Mouse (Mus musculus) limb, embryonic 14.5 days (tissue): Measurements from ENCODE around the gene Olfr676. TPM values are rescaled to one million over a fixed set of nuclear protein-coding genes. Genes with fewer than 3 reads are reported as not detected.
"Not testable (repeated sequence)": the region's sequence is repeated elsewhere in the genome, so short reads cannot be mapped to it uniquely, and the experiment has no call there.

Experiments
- ATAC-seq: fragments of 200-750 bp; cut with Nextera tagmentation; 2 replicates; pipeline ENCODE4 v1.8.0; 2017; ENCODE audit warnings: low read depth, moderate number of reproducible peaks, moderate TSS enrichment; ENCODE audit not compliant: low FRiP score
- DNase-seq: peaks from one replicate; pipeline ENCODE4 v3.0.0-alpha.2; 2015; ENCODE audit warnings: low spot score
- H3K27ac ChIP-seq: fragments of 300-500 bp; sonication (generic); replicated peaks from 2 replicates; pipeline ENCODE4 v1.5.1; 2014; ENCODE audit warnings: low read depth, mild to moderate bottlenecking, low read length, moderate library complexity, mixed read lengths
- H3K27me3 ChIP-seq: fragments of 300-500 bp; sonication (generic); 2 replicates; pipeline ENCODE4 v1.6.1; 2014; ENCODE audit warnings: low read length, mixed read lengths; ENCODE audit not compliant: control insufficient read depth, insufficient read depth
- H3K36me3 ChIP-seq: fragments of 300-500 bp; sonication (generic); 2 replicates; pipeline ENCODE4 v1.6.1; 2014; ENCODE audit warnings: mild to moderate bottlenecking, low read length, moderate library complexity, mixed read lengths; ENCODE audit not compliant: control insufficient read depth, insufficient read depth
- H3K4me1 ChIP-seq: fragments of 300-500 bp; sonication (generic); 2 replicates; pipeline ENCODE4 v1.6.1; 2014; ENCODE audit warnings: antibody characterized with exemption, low read length, mixed read lengths; ENCODE audit not compliant: control insufficient read depth, insufficient read depth
- H3K4me2 ChIP-seq: fragments of 300-500 bp; sonication (generic); replicated peaks from 2 replicates; pipeline ENCODE4 v1.6.1; 2014; ENCODE audit warnings: low read depth, mild to moderate bottlenecking, low read length, moderate library complexity; ENCODE audit not compliant: severe bottlenecking
- H3K4me3 ChIP-seq: fragments of 300-500 bp; sonication (generic); replicated peaks from 2 replicates; pipeline ENCODE4 v1.5.1; 2014; ENCODE audit warnings: low read length
- H3K9ac ChIP-seq: fragments of 300-500 bp; sonication (generic); 2 replicates; pipeline ENCODE4 v1.6.1; 2014; ENCODE audit warnings: mild to moderate bottlenecking, low read depth, low read length, moderate library complexity; ENCODE audit not compliant: severe bottlenecking
- H3K9me3 ChIP-seq: fragments of 300-500 bp; sonication (generic); 2 replicates; pipeline ENCODE4 v1.6.1; 2016; ENCODE audit warnings: low read length; ENCODE audit not compliant: control insufficient read depth
- POLR2A ChIP-seq: fragments of 200-500 bp; IDR thresholded peaks from 2 replicates; pipeline ENCODE4 v1.8.0; 2012; ENCODE audit warnings: inconsistent platforms, mild to moderate bottlenecking, moderate library complexity, borderline replicate concordance; ENCODE audit not compliant: insufficient read depth, insufficient read length; ENCODE audit errors: extremely low read depth
- WGBS: fragments of 180-500 bp; shearing (Covaris S2); extraction: QIAGEN DNeasy Blood & Tissue Kit; methylation state at CpG from one replicate; pipeline ENCODE4 v1.1.7; 2014; 5-methylcytosine and 5-hydroxymethylcytosine counted together
- polyA plus RNA-seq, 2 experiments: library from polyadenylated mRNA; depleted of rRNA in 1 of 2; stranded (reverse) in 1 of 2; unstranded in 1 of 2; fragments of >200 nt; fragmentation: Nextera tagmentation in 1 of 2; extraction: Ambion mirVana in 1 of 2; gene quantifications; 2 replicates each; pipeline versions ENCODE4 v1.2.1 to v1.2.3; 2012 to 2014

The Olfr676 gene
- polyA plus RNA-seq (2012; rRNA removed) = not detected in 2 replicates
- polyA plus RNA-seq (2014; fragmentation: Nextera tagmentation; extraction: Ambion mirVana) = not detected in 2 replicates

DNA sequence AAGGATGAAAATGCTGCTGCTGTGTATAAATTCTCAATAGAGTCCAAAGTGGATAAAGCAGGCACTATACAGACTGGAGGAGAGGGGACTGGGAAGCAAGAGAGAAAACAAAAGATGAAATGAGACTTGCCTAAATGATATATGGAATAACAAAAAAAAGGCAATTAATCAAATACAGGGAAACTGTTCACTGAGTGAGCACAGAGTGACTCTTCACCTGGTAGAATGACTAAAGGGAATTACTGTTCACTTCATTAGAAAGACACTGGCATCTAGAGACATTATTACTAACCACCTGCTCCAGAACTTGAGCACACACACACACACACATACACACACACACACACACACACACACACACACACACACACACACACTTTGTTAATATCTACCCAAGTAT lies at the start of gene Olfr676:
Gene Olfr676, plus strand, starts transcription at position 301 of the 400 bp plus-strand sequence.
- no peak for ATAC-seq

DNA sequence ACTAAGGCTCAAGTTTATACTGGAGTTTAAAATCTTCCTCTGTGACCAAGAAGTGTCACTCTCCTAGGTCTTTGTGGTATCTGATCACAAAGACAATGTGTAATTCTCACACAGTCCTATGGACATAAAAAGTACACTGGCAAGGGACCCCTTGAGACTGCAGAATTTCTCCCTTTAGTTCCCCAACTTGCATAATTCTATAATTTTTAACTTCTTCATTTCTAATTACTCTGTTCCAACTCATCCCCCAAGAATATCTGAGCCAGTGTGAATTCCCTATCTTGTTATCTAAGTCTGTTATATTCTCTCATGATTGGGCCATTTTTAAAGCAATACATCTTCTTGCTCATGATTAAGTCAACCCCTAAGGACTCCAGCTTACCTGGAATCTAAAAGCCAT lies 30.6 kb upstream of the Olfr676 start, which contains the start of gene Olfr672:
Gene Olfr672, minus strand, starts transcription at position 101 of the 400 bp plus-strand sequence.
- H3K27me3 ChIP-seq = no peaks in the 10 kb centered on the region
- no peak for ATAC-seq
- H3K9me3 ChIP-seq = no peaks in the 10 kb centered on the region
- no peaks in the 10 kb centered on the region for H3K4me1 ChIP-seq
- DNase-seq = no peak
- no peak within 1 kb of the TSS for H3K9ac ChIP-seq
- H3K4me3 ChIP-seq = no peak within 1 kb of the TSS
- TF ChIP-seq POLR2A = no peak
- no peak within 1 kb of the TSS for H3K4me2 ChIP-seq
- no peak within 1 kb of the TSS for H3K27ac ChIP-seq
- H3K36me3 ChIP-seq = no peaks in the 10 kb centered on the region

More for the DNA sequence above, at the start of gene Olfr676:
- Histone ChIP-seq H3K27ac (no peak within 1 kb of the TSS), H3K4me1 (no peaks in the 10 kb centered on the region), H3K9ac (no peak within 1 kb of the TSS), H3K36me3 (no peaks in the 10 kb centered on the region), H3K4me3 (no peak within 1 kb of the TSS), H3K4me2 (no peak within 1 kb of the TSS), H3K9me3 (no peaks in the 10 kb centered on the region), H3K27me3 (no peaks in the 10 kb centered on the region)
- DNase-seq = no peak
- TF ChIP-seq POLR2A = no peak

DNA sequence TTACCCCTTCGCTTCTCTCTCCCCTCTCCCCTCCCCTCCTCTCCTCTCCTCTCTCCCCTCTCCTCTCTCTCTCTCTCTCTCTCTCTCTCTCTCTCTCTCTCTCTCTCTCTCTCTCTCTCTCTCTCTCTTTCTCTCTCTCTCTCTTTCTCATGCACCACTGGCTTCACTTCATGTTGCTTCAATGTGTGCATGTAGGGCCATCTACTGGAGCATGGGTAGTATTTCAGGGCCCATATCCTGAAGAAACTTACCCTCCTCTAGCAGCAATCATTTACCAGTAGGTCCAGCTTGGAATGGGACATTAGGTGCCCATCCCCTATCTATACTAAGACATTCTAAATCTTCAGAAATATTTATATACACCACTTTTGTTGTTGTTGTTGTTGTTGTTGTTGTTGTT lies 10.0 kb upstream of the Olfr676 start:
- H3K27me3 ChIP-seq = no peaks in the 10 kb centered on the region
- no peaks in the 10 kb centered on the region for H3K4me1 ChIP-seq
- DNase-seq (no peak), ATAC-seq (no peak)
- whole genome bisulfite sequencing = 86% methylated on average over 1 of the region's 1 CpGs
- H3K27ac ChIP-seq = no peak overlapping the region
- H3K36me3 ChIP-seq = no peaks in the 10 kb centered on the region
- no peak overlapping the region for H3K4me3 ChIP-seq
- no peak overlapping the region for H3K9ac ChIP-seq
- no peak overlapping the region for H3K4me2 ChIP-seq
- no peaks in the 10 kb centered on the region for H3K9me3 ChIP-seq
- TF ChIP-seq POLR2A = no peak

DNA sequence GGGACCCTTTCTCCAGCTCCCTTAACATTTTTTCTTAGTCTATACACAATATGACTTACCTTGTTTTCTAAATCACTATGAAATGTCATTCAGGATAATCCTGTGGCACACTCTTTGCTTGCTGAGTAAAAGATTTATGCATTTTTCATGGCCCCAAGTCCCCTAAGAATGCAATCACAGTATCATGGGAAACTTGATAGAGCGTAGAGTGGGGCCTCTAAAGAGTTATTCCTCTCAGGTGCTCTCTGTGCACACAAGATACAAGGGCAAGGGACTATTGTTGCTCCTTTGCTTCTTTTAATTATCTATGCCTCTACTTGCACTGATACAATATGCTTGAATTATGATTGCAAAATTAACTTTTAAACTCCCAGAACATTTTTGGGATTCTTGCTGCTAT lies 4.1 kb upstream of the Olfr676 start, which contains the start of gene Olfr675:
Gene Olfr675, minus strand, starts transcription at position 101 of the 400 bp plus-strand sequence.
- H3K4me2 ChIP-seq = no peak within 1 kb of the TSS
- 68% methylated on average over 1 of the region's 1 CpGs for WGBS
- H3K9ac ChIP-seq = no peak within 1 kb of the TSS
- H3K27me3 ChIP-seq = no peaks in the 10 kb centered on the region
- no peak within 1 kb of the TSS for H3K4me3 ChIP-seq
- no peak within 1 kb of the TSS for H3K27ac ChIP-seq
- no peak for DNase-seq
- no peaks in the 10 kb centered on the region for H3K9me3 ChIP-seq
- no peaks in the 10 kb centered on the region for H3K36me3 ChIP-seq
- no peak for ATAC-seq
- no peak for TF ChIP-seq POLR2A
- H3K4me1 ChIP-seq = no peaks in the 10 kb centered on the region

DNA sequence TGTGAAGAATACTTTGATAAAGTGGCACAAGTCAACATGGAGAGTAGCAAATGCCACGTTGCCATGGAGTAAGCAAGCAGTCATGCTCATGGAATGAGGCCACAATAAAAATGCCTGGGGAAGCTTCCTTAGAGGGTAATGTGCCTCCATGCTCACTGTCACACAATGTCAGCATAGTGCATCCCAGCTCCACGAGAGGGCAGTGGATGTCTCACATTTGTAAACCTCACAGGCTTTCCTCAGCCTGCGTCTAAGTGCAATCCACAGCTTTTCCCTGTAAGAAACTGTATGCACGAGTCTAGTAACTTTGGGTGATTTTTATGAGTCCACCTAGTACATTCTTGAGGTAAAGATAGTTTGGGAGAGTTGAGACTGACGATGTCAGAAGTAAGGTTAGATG lies 1.3 kb downstream of the Olfr676 start:
- not testable (repeated sequence) for H3K4me2 ChIP-seq, H3K27ac ChIP-seq, DNase-seq, H3K4me3 ChIP-seq, H3K9ac ChIP-seq, H3K9me3 ChIP-seq, H3K4me1 ChIP-seq, H3K36me3 ChIP-seq, H3K27me3 ChIP-seq, ATAC-seq
- 51% methylated on average over 5 of the region's 5 CpGs for WGBS

DNA sequence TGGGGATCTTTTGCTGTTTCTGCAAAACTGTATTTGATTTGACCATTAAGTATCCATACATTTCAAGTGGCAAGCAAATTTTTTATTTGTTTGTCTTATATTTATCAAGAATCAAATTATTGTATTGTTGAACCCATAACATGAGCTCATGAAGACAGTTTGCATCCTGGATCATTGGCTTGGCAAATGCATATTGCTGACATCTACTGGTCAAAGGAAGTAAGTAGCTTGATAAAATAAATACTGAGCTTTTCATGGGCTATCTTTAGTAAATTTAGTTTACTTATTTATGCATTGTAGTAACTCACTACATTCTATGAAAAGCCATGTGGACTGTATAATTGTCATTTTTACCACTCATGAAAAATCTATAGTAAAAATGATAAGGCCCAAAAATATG lies 26.5 kb downstream of the Olfr676 start:
- Histone ChIP-seq H3K27ac (no peak overlapping the region), H3K9ac (no peak overlapping the region), H3K36me3 (no peaks in the 10 kb centered on the region), H3K4me1 (no peaks in the 10 kb centered on the region), H3K9me3 (no peaks in the 10 kb centered on the region), H3K4me3 (no peak overlapping the region), H3K27me3 (no peaks in the 10 kb centered on the region), H3K4me2 (no peak overlapping the region)
- ATAC-seq (no peak), DNase-seq (no peak)
- no peak for TF ChIP-seq POLR2A
